Mouse (Mus musculus) liver, embryonic 15.5 days (tissue): Measurements from ENCODE around the gene Dcxr. TPM values are rescaled to one million over a fixed set of nuclear protein-coding genes. Genes with fewer than 3 reads are reported as not detected.

ENCODE experiments used
- ATAC-seq: fragments of 200-750 bp; cut with Nextera tagmentation; 2 replicates; pipeline ENCODE4 v1.8.0; 2017; ENCODE audit warnings: moderate number of reproducible peaks, mild to moderate bottlenecking, moderate library complexity; ENCODE audit not compliant: insufficient read depth
- H3K27ac ChIP-seq: fragments of 300-500 bp; sonication (generic); replicated peaks from 2 replicates; pipeline ENCODE4 v1.5.1; 2015; ENCODE audit warnings: mild to moderate bottlenecking, inconsistent platforms
- H3K27me3 ChIP-seq: fragments of 300-500 bp; sonication (generic); 2 replicates; pipeline ENCODE4 v1.6.1; 2015; ENCODE audit warnings: mild to moderate bottlenecking, inconsistent platforms
- H3K36me3 ChIP-seq: fragments of 300-500 bp; sonication (generic); replicated peaks from 2 replicates; pipeline ENCODE4 v1.6.1; 2015; ENCODE audit warnings: moderate library complexity, mild to moderate bottlenecking, inconsistent platforms
- H3K4me1 ChIP-seq: fragments of 300-500 bp; sonication (generic); replicated peaks from 2 replicates; pipeline ENCODE4 v1.6.1; 2015; ENCODE audit warnings: inconsistent platforms
- H3K4me2 ChIP-seq: fragments of 300-500 bp; sonication (generic); 2 replicates; pipeline ENCODE4 v1.6.1; 2015; ENCODE audit warnings: moderate library complexity, mild to moderate bottlenecking, inconsistent platforms
- H3K4me3 ChIP-seq: fragments of 300-500 bp; sonication (generic); replicated peaks from 2 replicates; pipeline ENCODE4 v1.5.1; 2015; ENCODE audit warnings: mild to moderate bottlenecking, inconsistent platforms
- H3K9ac ChIP-seq: fragments of 300-500 bp; sonication (generic); 2 replicates; pipeline ENCODE4 v1.6.1; 2015; ENCODE audit warnings: moderate library complexity, mild to moderate bottlenecking, inconsistent platforms
- H3K9me3 ChIP-seq: fragments of 300-500 bp; sonication (generic); replicated peaks from 2 replicates; pipeline ENCODE4 v1.6.1; 2016; ENCODE audit warnings: inconsistent platforms
- WGBS: fragments of 180-500 bp; shearing (Covaris S2); methylation state at CpG from one replicate; pipeline ENCODE4 v1.1.7; 2015; ENCODE audit warnings: mixed read lengths; ENCODE audit not compliant: insufficient replicate concordance; 5-methylcytosine and 5-hydroxymethylcytosine counted together
- polyA plus RNA-seq: library from polyadenylated mRNA; unstranded; fragments of >200 nt; fragmentation: Nextera tagmentation; extraction: Ambion mirVana; gene quantifications from 2 replicates; pipeline ENCODE4 v1.2.1, GENCODE M21; 2015

Dcxr gene
- polyA plus RNA-seq, 1 experiment from 2014 or later, result 20.2 TPM

GRCm38 (mm10) chr11:120719242-120719641 is 7.8 kb downstream of the Dcxr start:
- peaks cover 18% of the 10 kb centered on the region; the same call in 1 of the 2 replicates for H3K36me3 ChIP-seq
- 87% methylated on average over 9 of the region's 9 CpGs for WGBS

GRCm38 (mm10) chr11:120715131-120715530 is 11.9 kb downstream of the Dcxr start:
- H3K36me3 ChIP-seq, result peaks cover 24% of the 10 kb centered on the region; the same call in 1 of the 2 replicates
- no peak overlapping the region for H3K9ac ChIP-seq
- peaks cover 4% of the 10 kb centered on the region for H3K27me3 ChIP-seq
- peak overlapping the region; percentile 96 for H3K4me2 ChIP-seq
- ATAC-seq, result no peak
- no peak overlapping the region; the same call in 1 of the 2 replicates for H3K4me3 ChIP-seq
- H3K9me3 ChIP-seq, result no peaks in the 10 kb centered on the region
- WGBS, result 81% methylated on average over 9 of the region's 9 CpGs
- no peak overlapping the region for H3K27ac ChIP-seq
- peaks cover 24% of the 10 kb centered on the region for H3K4me1 ChIP-seq

More at GRCm38 (mm10) chr11:120719242-120719641, 7.8 kb downstream of the Dcxr start:
- H3K27me3 ChIP-seq, result peaks cover 39% of the 10 kb centered on the region
- H3K4me2 ChIP-seq, result no peak overlapping the region
- no peak overlapping the region for H3K9ac ChIP-seq
- no peak for ATAC-seq
- peaks cover 27% of the 10 kb centered on the region for H3K4me1 ChIP-seq
- no peak overlapping the region for H3K27ac ChIP-seq
- no peak overlapping the region for H3K4me3 ChIP-seq
- no peaks in the 10 kb centered on the region for H3K9me3 ChIP-seq

GRCm38 (mm10) chr11:120714546-120714945 is 12.5 kb downstream of the Dcxr start:
- peak overlapping the region; percentile 64 for H3K9ac ChIP-seq
- WGBS, result 35% methylated on average over 10 of the region's 10 CpGs
- no peaks in the 10 kb centered on the region for H3K9me3 ChIP-seq
- no peaks in the 10 kb centered on the region for H3K27me3 ChIP-seq
- H3K27ac ChIP-seq, result no peak overlapping the region; the same call in 1 of the 2 replicates
- no peak for ATAC-seq
- peaks cover 30% of the 10 kb centered on the region for H3K4me1 ChIP-seq
- H3K36me3 ChIP-seq, result peaks cover 29% of the 10 kb centered on the region; the same call in 1 of the 2 replicates
- peak overlapping the region; percentile 96 for H3K4me2 ChIP-seq
- H3K4me3 ChIP-seq, result peak overlapping the region; percentile 71

- Histone ChIP-seq H3K4me1 (peaks cover 30% of the 10 kb centered on the region), H3K4me3 (peak within 1 kb of the TSS; percentile 71), H3K36me3 (peaks cover 28% of the 10 kb centered on the region; the same call in 1 of the 2 replicates), H3K4me2 (peak within 1 kb of the TSS; percentile 96), H3K27ac (peak within 1 kb of the TSS; percentile 74), H3K27me3 (no peaks in the 10 kb centered on the region), H3K9ac (peak within 1 kb of the TSS; percentile 71), H3K9me3 (no peaks in the 10 kb centered on the region)
- peak; percentile 95 for ATAC-seq
- WGBS, result 2% methylated on average over 53 of the region's 53 CpGs
These were observed 13.2 kb downstream of the Dcxr start, which contains the start of the genes Cenpx and Lrrc45 for GRCm38 (mm10) chr11:120713580-120714518. Gene Cenpx, minus strand, starts transcription at chr11:120713738. Gene Lrrc45, plus strand, starts transcription at chr11:120713925.

GRCm38 (mm10) chr11:120712771-120713568 is 14.1 kb downstream of the Dcxr start:
- peak; percentile 8 for ATAC-seq

GRCm38 (mm10) chr11:120711980-120712604 is 15.0 kb downstream of the Dcxr start:
- peak overlapping the region; percentile 71 for H3K4me3 ChIP-seq
- 0 out of 2 replicates have a peak, but pooled peaks cover 14% of the 10 kb centered on the region for H3K36me3 ChIP-seq

More at GRCm38 (mm10) chr11:120712771-120713568, 14.1 kb downstream of the Dcxr start:
- Histone ChIP-seq H3K4me1 (peaks cover 30% of the 10 kb centered on the region), H3K36me3 (peaks cover 19% of the 10 kb centered on the region; the same call in 1 of the 2 replicates), H3K27ac (peak overlapping the region; percentile 74), H3K27me3 (no peaks in the 10 kb centered on the region), H3K4me3 (peak overlapping the region; percentile 71), H3K4me2 (peak overlapping the region; percentile 96), H3K9ac (peak overlapping the region; percentile 71), H3K9me3 (no peaks in the 10 kb centered on the region)
- under 1% methylated on average over 38 of the region's 38 CpGs for WGBS

GRCm38 (mm10) chr11:120710672-120711071 is 16.4 kb downstream of the Dcxr start:
- peaks cover 30% of the 10 kb centered on the region for H3K4me1 ChIP-seq
- H3K9ac ChIP-seq, result no peak overlapping the region
- H3K36me3 ChIP-seq, result 0 out of 2 replicates have a peak, but pooled peaks cover 11% of the 10 kb centered on the region
- ATAC-seq, result no peak
- WGBS, result 82% methylated on average over 5 of the region's 5 CpGs
- no peak overlapping the region for H3K27ac ChIP-seq
- no peak overlapping the region for H3K4me2 ChIP-seq
- H3K4me3 ChIP-seq, result no peak overlapping the region
- H3K9me3 ChIP-seq, result no peaks in the 10 kb centered on the region
- no peaks in the 10 kb centered on the region for H3K27me3 ChIP-seq

More at GRCm38 (mm10) chr11:120711980-120712604, 15.0 kb downstream of the Dcxr start:
- no peak for ATAC-seq
- peaks cover 30% of the 10 kb centered on the region for H3K4me1 ChIP-seq
- H3K9ac ChIP-seq, result no peak overlapping the region
- H3K27ac ChIP-seq, result no peak overlapping the region
- 68% methylated on average over 8 of the region's 8 CpGs for WGBS
- peak overlapping the region; percentile 96 for H3K4me2 ChIP-seq
- no peaks in the 10 kb centered on the region for H3K27me3 ChIP-seq
- H3K9me3 ChIP-seq, result no peaks in the 10 kb centered on the region

- Histone ChIP-seq H3K36me3 (0 out of 2 replicates have a peak, but pooled peaks cover 17% of the 10 kb centered on the region), H3K4me3 (no peak overlapping the region), H3K27ac (no peak overlapping the region), H3K4me1 (peaks cover 26% of the 10 kb centered on the region), H3K9ac (no peak overlapping the region), H3K4me2 (no peak overlapping the region), H3K27me3 (no peaks in the 10 kb centered on the region), H3K9me3 (no peaks in the 10 kb centered on the region)
- ATAC-seq, result no peak
- WGBS, result 67% methylated on average over 2 of the region's 2 CpGs
These were observed 17.5 kb downstream of the Dcxr start for GRCm38 (mm10) chr11:120709551-120709950.

- H3K9ac ChIP-seq, result no peak overlapping the region
- no peak overlapping the region for H3K27ac ChIP-seq
- WGBS, result 76% methylated on average over 5 of the region's 5 CpGs
- ATAC-seq, result no peak
- no peaks in the 10 kb centered on the region for H3K9me3 ChIP-seq
- 0 out of 2 replicates have a peak, but pooled peaks cover 28% of the 10 kb centered on the region for H3K36me3 ChIP-seq
- H3K4me3 ChIP-seq, result no peak overlapping the region
- H3K4me1 ChIP-seq, result peaks cover 13% of the 10 kb centered on the region
- no peaks in the 10 kb centered on the region for H3K27me3 ChIP-seq
- no peak overlapping the region for H3K4me2 ChIP-seq
These were observed 19.1 kb downstream of the Dcxr start for GRCm38 (mm10) chr11:120707969-120708368.

- no peak overlapping the region for H3K9ac ChIP-seq
- no peaks in the 10 kb centered on the region for H3K27me3 ChIP-seq
- H3K36me3 ChIP-seq, result 0 out of 2 replicates have a peak, but pooled peaks cover 32% of the 10 kb centered on the region
- H3K27ac ChIP-seq, result no peak overlapping the region
- H3K4me1 ChIP-seq, result peaks cover 6% of the 10 kb centered on the region; the same call in 1 of the 2 replicates
- H3K4me3 ChIP-seq, result no peak overlapping the region
- 49% methylated on average over 12 of the region's 12 CpGs for WGBS
- no peak for ATAC-seq
- no peak overlapping the region for H3K4me2 ChIP-seq
- H3K9me3 ChIP-seq, result no peaks in the 10 kb centered on the region
These were observed 19.9 kb downstream of the Dcxr start for GRCm38 (mm10) chr11:120707225-120707624.
